Mouse (Mus musculus): Measurements from ENCODE around the gene Pitpnm1. TPM values are rescaled to one million over a fixed set of nuclear protein-coding genes. Genes with fewer than 3 reads are reported as not detected.
A peak's percentile ranks its signal among the peaks of the same experiment; 100 is the strongest.

Gene Pitpnm1
- polyA plus RNA-seq, 2 experiments from 2014 or later, result 98.7 to 113 TPM

DNA sequence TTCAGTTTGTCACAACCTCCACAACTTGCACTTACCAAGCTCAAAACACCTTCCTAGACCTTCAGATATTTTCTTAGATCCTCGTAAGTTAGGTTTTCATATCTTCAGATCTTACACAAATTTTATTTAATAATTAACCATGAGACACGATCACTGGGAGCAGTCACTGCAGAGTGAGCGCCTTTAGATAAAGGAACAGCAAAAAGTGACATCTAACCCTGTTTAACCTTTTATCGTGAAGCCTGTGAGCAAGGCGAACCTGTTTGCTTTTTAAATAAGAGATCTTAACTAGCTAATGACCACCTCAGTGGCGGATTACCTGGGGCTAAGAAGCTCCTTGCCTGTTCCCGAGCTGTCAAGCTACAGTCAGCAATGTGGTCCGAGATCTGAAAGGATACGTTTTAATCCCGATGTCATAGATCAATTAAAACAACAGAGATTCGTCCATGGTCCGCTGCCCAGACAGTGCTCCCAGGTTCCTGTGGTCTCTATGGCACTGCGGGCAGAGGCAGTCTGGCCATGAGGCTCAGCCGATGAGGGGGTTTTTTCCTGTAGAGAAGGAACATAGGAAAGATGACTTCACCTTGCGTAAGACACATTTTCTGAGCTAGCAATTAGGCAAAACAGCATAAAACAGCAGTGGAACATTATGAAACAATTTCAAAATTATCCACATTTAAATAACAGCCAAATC is 30.9 kb upstream of the Pitpnm1 start:
- no peak for ATAC-seq

- no peak for ATAC-seq
Measured at GRCm38 (mm10) chr19:4070311-4070710, 29.5 kb upstream of the Pitpnm1 start.

DNA sequence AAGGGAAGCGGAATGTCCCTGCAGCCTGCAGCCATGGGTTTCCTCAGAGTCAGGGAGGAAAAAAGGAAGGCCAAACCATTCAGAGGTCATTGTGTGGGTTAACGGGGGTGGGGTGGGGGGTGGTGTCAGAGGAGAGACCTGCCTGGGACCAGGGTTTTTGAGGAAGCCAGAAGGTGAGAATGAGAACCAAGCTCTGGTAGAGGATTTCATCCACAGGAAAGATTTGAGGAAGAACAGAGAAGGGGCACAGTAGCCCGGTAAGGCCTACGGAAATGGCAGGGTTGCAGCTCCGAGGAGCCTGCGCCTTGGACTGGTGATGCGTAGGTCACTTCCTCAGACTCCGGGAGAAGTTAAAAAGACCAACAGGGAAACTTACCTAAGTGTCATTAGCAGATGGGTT is 29.0 kb upstream of the Pitpnm1 start:
- ATAC-seq, result no peak

DNA sequence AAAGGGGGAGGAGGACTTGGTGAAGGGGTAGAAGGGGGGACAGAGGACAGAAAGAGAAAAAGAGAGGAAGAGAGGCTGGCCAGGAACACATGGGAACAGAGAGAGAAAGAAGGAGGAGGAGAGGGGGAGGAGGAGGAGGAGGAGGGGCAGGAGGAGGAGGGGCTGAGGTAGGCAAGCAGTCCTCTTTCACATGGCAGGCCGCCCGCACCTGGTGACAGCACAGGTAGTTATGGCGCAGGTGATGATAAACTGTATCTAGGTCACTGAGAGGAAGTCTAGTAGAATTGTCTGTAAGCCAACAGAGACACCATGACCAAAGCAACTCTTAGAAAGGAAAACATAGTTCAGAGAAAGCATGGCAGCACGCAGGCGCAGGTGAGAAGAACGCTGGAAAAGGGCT is 28.4 kb upstream of the Pitpnm1 start:
- no peak for ATAC-seq

GRCm38 (mm10) chr19:4072706-4073424 is 26.9 kb upstream of the Pitpnm1 start:
- ATAC-seq, result no peak

- no peak for ATAC-seq
Measured at GRCm38 (mm10) chr19:4075531-4075930, 24.3 kb upstream of the Pitpnm1 start.

- no peak for ATAC-seq
Measured at GRCm38 (mm10) chr19:4079594-4079993, 20.2 kb upstream of the Pitpnm1 start.

DNA sequence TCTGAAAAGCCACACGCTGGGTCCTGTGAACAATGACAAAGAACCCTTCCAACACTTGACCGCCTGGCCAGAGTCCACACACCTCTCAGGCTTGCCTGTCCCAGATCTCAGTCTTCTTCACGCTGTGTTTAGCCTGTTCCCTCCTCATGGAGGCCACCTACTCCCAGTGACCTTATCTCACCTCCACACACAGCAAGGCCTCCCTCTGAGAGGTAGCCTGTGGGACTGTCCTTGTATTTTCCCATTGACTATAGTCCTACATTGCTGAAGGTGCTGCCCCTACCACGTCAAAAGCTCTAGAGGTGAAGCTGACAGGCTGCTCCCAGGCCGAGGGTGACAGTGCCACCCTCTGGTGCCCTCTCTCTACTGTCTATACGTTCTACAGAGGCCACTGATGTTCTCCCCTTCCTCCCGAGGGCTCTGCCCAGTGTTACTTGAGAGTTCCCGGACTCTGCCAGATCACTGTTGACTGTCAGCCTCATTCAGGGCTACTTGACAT is 19.2 kb upstream of the Pitpnm1 start:
- peak; percentile 70 for ATAC-seq

DNA sequence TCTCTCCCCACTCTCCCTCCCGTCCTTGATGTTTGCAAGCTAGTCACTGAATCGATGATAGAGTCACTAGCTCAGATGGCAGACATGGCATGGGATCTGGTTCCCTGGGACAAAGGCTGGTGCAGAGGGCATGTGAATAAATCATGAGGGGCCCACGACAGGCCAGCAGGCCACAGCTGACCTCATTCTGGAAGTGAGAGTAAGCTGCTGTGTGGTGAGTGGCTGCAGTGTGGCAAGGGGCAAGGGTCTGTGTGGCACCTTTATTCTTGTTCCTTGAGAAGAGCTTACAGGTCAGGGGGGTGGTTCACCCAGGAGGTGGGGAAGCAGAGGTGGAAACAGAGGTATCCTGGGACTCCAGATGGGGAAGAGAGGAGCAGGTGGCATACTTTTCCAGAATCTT is 18.4 kb upstream of the Pitpnm1 start, which contains the start of gene Cabp2:
Gene Cabp2 (plus strand): TSS at position 185 of the 400 bp plus-strand sequence.
- ATAC-seq, result no peak

- no peak for ATAC-seq
Measured at GRCm38 (mm10) chr19:4082219-4082965, 17.4 kb upstream of the Pitpnm1 start.

GRCm38 (mm10) chr19:4083316-4083715 is 16.5 kb upstream of the Pitpnm1 start:
- no peak for ATAC-seq

DNA sequence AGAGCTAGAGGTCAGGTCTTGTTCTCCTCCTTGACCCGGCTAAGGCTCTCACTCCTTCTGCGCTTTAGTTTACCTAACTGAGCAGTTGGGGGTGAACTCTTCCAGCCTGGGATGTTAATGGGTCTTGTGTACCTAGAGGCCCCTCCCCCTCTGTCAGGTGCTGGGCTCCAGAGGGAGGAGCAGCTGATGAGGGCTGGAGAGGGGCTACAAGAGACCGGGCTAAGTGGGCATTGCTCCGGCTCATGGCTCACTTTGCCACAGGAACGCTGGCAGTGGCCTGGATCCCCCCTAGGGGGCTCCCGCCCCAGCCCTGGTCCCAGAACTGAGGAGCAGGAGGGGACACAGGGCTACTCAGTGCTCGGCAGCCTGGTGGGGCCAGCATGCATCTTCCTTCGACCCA is 16.0 kb upstream of the Pitpnm1 start:
- ATAC-seq, result no peak

DNA sequence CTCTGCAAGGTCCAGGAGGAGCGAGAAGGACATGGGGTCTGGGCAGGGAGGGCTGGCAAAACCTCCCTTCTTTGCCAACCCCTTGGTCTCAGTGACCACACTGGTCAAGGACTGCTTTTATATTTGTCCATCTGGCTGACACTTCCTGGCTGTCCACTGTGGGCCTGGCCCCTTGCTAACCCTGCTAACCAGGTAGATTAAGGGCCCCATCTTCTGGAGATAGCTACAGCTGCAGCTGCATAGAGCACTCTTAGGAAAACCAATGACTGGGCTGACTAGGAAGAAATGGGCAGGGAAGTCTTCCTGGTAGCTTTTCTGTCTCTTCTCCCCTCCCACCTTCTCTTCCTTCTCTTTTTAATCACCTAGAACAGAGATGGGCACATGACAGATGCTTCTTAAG is 14.8 kb upstream of the Pitpnm1 start:
- no peak for ATAC-seq

DNA sequence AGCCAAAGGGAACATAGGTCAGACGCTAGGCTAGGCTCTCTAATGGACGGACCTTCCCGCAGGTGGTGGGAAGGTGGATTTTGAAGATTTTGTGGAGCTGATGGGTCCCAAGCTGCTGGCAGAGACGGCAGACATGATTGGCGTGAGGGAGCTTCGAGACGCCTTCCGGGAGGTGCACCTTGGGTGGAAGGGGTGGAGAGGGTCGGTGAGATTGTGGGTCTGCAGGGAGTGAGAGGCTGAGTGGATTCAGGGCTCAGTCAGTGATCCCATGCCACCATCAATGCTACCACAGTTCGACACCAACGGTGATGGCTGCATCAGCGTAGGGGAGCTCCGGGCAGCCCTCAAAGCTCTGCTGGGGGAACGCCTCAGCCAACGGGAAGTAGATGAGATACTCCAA is 13.6 kb upstream of the Pitpnm1 start:
- no peak for ATAC-seq

DNA sequence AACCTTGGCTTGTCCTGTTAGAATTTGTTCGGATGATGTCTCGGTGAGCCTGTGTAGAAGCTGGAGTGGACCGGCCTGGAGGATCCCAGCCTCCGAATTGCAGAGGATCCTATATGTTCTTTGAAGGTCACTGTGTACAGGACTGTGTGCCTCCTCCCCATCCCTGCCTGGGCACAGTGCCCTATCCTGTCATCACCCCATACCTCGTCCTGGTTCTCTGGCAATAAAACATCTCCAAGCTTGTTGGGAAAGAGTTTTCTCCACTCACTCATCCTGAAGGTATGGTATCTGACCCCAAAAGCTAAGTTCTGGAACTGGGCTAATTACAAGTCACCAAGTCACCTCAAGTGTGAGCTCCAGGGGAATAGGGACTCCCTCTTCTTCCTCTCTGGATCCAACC is 12.7 kb upstream of the Pitpnm1 start:
- ATAC-seq, result no peak

DNA sequence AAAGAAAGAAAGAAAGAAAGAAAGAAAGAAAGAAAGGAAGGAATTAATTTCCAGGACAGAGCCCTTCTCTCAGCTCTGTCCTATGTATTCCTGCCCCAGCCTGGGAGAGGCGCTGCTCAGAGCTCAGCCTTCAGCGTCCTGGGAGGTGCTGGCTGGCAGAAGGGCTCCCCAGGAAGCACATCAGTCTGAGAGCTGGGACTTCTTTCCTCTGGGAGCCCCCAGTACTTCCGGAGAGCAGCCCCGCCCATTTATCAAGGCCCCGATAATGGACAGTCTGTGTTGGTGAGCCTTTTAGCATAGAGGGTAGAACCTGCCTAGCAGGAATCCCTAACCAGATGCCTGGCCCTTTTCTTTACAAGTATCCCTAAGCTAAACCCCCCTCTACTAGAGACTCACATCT is 11.7 kb upstream of the Pitpnm1 start:
- no peak for ATAC-seq

GRCm38 (mm10) chr19:4089128-4089527 is 10.7 kb upstream of the Pitpnm1 start:
- no peak for ATAC-seq

GRCm38 (mm10) chr19:4090446-4090845 is 9.4 kb upstream of the Pitpnm1 start:
- no peak for ATAC-seq

DNA sequence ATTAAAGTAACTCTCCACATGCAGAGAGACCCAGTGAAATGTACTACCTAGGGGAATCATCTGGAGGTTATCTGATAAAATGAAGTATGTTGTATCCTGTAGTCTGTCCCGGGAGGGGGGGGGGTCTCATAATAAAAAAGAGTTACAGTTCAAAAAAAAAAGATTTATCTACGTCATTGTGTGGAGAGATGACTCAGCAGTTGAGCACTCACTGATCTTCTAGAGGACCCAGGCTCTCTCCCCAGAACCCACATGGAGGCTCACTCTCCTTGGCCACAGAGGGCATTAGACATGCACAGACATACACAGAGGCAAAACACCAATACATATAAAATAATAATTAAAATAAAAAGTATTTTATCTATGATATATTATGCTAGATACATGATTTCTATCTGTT is 8.4 kb upstream of the Pitpnm1 start:
- ATAC-seq, result no peak

GRCm38 (mm10) chr19:4092750-4093149 is 7.0 kb upstream of the Pitpnm1 start:
- ATAC-seq, result no peak

DNA sequence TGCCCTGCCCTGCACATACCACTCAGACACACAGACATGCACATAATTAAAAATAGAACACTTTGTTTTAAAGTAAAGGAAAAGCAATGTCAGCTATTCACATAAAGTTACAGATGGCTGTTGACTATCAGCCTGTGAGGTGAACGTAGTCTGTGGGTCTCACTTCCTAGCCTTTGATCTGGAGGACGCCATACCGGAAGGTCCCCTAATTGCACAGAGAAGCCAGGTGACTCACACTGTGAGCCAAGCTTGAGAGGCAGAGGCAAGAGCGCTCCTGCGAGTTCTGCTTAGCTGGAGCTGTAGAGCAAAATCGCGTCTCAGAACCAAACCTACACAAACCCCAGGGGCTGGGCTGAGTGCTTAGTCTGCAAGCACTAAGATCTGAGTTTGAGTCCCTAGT is 6.0 kb upstream of the Pitpnm1 start:
- ATAC-seq, result peak; percentile 59

DNA sequence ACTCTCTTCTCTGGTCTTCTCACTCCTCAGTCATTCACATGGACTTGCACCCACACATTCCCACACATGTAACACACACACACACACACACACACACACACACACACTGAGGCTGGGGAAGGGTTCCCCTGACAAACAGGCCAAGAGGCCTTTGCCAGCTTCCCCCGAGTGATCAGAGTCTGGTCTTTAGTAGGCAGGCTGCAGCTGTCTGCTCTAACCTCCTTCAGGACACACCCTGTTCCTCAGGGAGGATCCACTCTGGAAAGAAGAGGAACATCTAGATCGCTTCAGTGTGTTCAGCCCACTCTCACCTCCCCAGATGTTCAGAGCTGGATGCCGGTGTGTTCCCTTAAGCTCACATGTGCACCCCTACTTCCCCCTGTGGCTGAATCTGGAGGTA is 5.5 kb upstream of the Pitpnm1 start:
- no peak for ATAC-seq

GRCm38 (mm10) chr19:4094774-4095303 is 5.0 kb upstream of the Pitpnm1 start:
- no peak for ATAC-seq
